Mouse (Mus musculus): ENCODE measurements around the gene Dbil5. TPM values are rescaled to one million over a fixed set of nuclear protein-coding genes. Genes with fewer than 3 reads are reported as not detected.
A peak's percentile ranks its signal among the peaks of the same experiment; 100 is the strongest.

Gene Dbil5
- total RNA-seq, 2 experiments from 2014 or later, result 0.51 TPM; not detected in 1

- no peak for DNase-seq
Measured at GRCm38 (mm10) chr11:76236136-76236535, 18.7 kb downstream of the Dbil5 start.

GRCm38 (mm10) chr11:76239750-76240149, 22.3 kb downstream of the Dbil5 start:
- no peak for DNase-seq

- peak; percentile 87 for DNase-seq
Measured at GRCm38 (mm10) chr11:76242901-76243810, 25.7 kb downstream of the Dbil5 start, which contains the start of the genes Mrm3 and Glod4. Gene Mrm3 (plus strand): TSS chr11:76243715. Gene Glod4 (minus strand): TSS chr11:76243725.

GRCm38 (mm10) chr11:76243811-76244546, 26.6 kb downstream of the Dbil5 start:
- no peak for DNase-seq

GRCm38 (mm10) chr11:76246439-76246838, 29.0 kb downstream of the Dbil5 start:
- no peak for DNase-seq

GRCm38 (mm10) chr11:76247239-76247638, 29.8 kb downstream of the Dbil5 start:
- no peak for DNase-seq

- no peak for DNase-seq
Measured at GRCm38 (mm10) chr11:76252036-76252435, 34.6 kb downstream of the Dbil5 start.

- DNase-seq, result peak; percentile 76
Measured at GRCm38 (mm10) chr11:76253145-76253917, 35.9 kb downstream of the Dbil5 start.

- DNase-seq, result peak; percentile 29
Measured at GRCm38 (mm10) chr11:76253918-76254264, 36.5 kb downstream of the Dbil5 start.

GRCm38 (mm10) chr11:76255431-76256001, 38.1 kb downstream of the Dbil5 start:
- DNase-seq, result no peak

GRCm38 (mm10) chr11:76256129-76256528, 38.7 kb downstream of the Dbil5 start:
- DNase-seq, result no peak

GRCm38 (mm10) chr11:76257386-76257785, 40.0 kb downstream of the Dbil5 start:
- no peak for DNase-seq

- DNase-seq, result no peak
Measured at GRCm38 (mm10) chr11:76258511-76258910, 41.1 kb downstream of the Dbil5 start.

GRCm38 (mm10) chr11:76260208-76261050, 43.0 kb downstream of the Dbil5 start:
- DNase-seq, result no peak

GRCm38 (mm10) chr11:76261224-76261623, 43.8 kb downstream of the Dbil5 start:
- DNase-seq, result no peak

- no peak for DNase-seq
Measured at GRCm38 (mm10) chr11:76262611-76263351, 45.4 kb downstream of the Dbil5 start.

GRCm38 (mm10) chr11:76267550-76267949, 50.1 kb downstream of the Dbil5 start:
- DNase-seq, result no peak

- no peak for DNase-seq
Measured at GRCm38 (mm10) chr11:76268001-76268459, 50.6 kb downstream of the Dbil5 start.
